In genomic region chr19:40526367-40527014, GRCm38 (mm10) we compare ENCODE assay signal across 21 mouse cellular contexts. TPM values are rescaled to one million over a fixed set of nuclear protein-coding genes. Genes with fewer than 3 reads are reported as not detected.
A peak's percentile ranks its signal among the peaks of the same experiment; 100 is the strongest.
DNase-seq lines count a peak whose midpoint lies in the region; ATAC-seq and TF ChIP-seq lines count a peak whose summit lies in the region.
"Had no signal": no experiment of that assay in that cellular context is flagged by ENCODE, and none has a peak within 500 bp of the region (broad histone marks: within the 10 kb centered on the region; RNA-seq: fewer than 3 reads in every experiment).

No protein-coding gene starts in this region.

- no peak overlapping the region for H3K27ac ChIP-seq in heart, adult 2 months
- H3K27ac ChIP-seq in heart, embryonic 15.5 days, result peak overlapping the region; percentile 5; the same call in 1 of the 2 replicates
- H3K27ac ChIP-seq: embryonic facial prominence, embryonic 13.5 days; forebrain, embryonic 12.5 days; hindbrain, embryonic 10.5 days; hindbrain, embryonic 14.5 days; intestine, embryonic 15.5 days had no signal

- H3K9ac ChIP-seq in heart, adult 2 months (ENCODE audit: low read depth, low read length), result peak overlapping the region; percentile 46; the same call in 1 of the 2 replicates
- H3K9ac ChIP-seq in heart, embryonic 15.5 days, result no peak overlapping the region
- H3K9ac ChIP-seq: embryonic facial prominence, embryonic 13.5 days; forebrain, embryonic 12.5 days; heart, embryonic 12.5 days; hindbrain, embryonic 14.5 days; intestine, embryonic 15.5 days had no signal

- no peak for TF ChIP-seq POLR2A in heart, adult 2 months (IDR thresholded peaks at IDR 0.05; ENCODE audit: insufficient read depth, low read depth, low read length)

- H3K27me3 ChIP-seq in heart, adult 2 months (ENCODE audit: control insufficient read depth, insufficient read depth, low read length), result no peaks in the 10 kb centered on the region
- no peaks in the 10 kb centered on the region for H3K27me3 ChIP-seq in heart, embryonic 15.5 days
- H3K27me3 ChIP-seq: CH12.LX; embryonic facial prominence, embryonic 13.5 days; forebrain, embryonic 12.5 days; heart, embryonic 12.5 days; intestine, embryonic 15.5 days; Patski had no signal

- H3K79me2 ChIP-seq in heart, adult 2 months (replicated peaks; ENCODE audit: control insufficient read depth, insufficient read depth, low read length), result no peaks in the 10 kb centered on the region

- 62% methylated on average over 9 of the region's 9 CpGs for WGBS in heart, adult 2 months
- WGBS in heart, embryonic 15.5 days, result 54% methylated on average over 9 of the region's 9 CpGs

- H3K4me1 ChIP-seq in heart, adult 2 months (ENCODE audit: control insufficient read depth, insufficient read depth, low read length), result peaks cover 2% of the 10 kb centered on the region
- H3K4me1 ChIP-seq in heart, embryonic 15.5 days (replicated peaks), result peaks cover 7% of the 10 kb centered on the region
- H3K4me1 ChIP-seq: embryonic facial prominence, embryonic 13.5 days; forebrain, embryonic 12.5 days; heart, embryonic 12.5 days; hindbrain, embryonic 10.5 days; intestine, embryonic 15.5 days had no signal

- intact Hi-C loops in heart, adult 2 months (cut with DNase I), result no loop called here
- intact Hi-C loops in heart, postnatal 25 days (cut with DNase I), result no loop called here

- TF ChIP-seq CTCF in heart, adult 2 months (IDR thresholded peaks at IDR 0.05), result no peak

- H3K9me3 ChIP-seq in heart, embryonic 15.5 days (replicated peaks), result no peaks in the 10 kb centered on the region
- H3K9me3 ChIP-seq: embryonic facial prominence, embryonic 13.5 days; forebrain, embryonic 12.5 days; heart, embryonic 12.5 days; hindbrain, embryonic 10.5 days; intestine, embryonic 15.5 days had no signal

- H3K36me3 ChIP-seq in heart, adult 2 months (ENCODE audit: control insufficient read depth, insufficient read depth, low read length), result no peaks in the 10 kb centered on the region
- no peaks in the 10 kb centered on the region for H3K36me3 ChIP-seq in heart, embryonic 15.5 days
- H3K36me3 ChIP-seq: embryonic facial prominence, embryonic 13.5 days; forebrain, embryonic 12.5 days; heart, embryonic 12.5 days; hindbrain, embryonic 10.5 days; intestine, embryonic 15.5 days had no signal

- H3K4me2 ChIP-seq in heart, embryonic 15.5 days, result peak overlapping the region; percentile 27
- H3K4me2 ChIP-seq: embryonic facial prominence, embryonic 13.5 days; forebrain, embryonic 12.5 days; heart, embryonic 12.5 days; hindbrain, embryonic 14.5 days; intestine, embryonic 15.5 days had no signal

- TF ChIP-seq EP300 in heart, adult 2 months (IDR thresholded peaks at IDR 0.05; ENCODE audit: insufficient read depth, low read depth, low read length), result no peak

- no peak for ATAC-seq in heart, embryonic 15.5 days (replicated peaks; ENCODE audit: insufficient number of reproducible peaks, insufficient read depth, low FRiP score, low read depth)
- ATAC-seq: activated CD4-positive, CD25-positive, alpha-beta regulatory T cell, adult 4 months; intestine, embryonic 15.5 days; Patski had no signal

- no peak for DNase-seq in heart, adult 2 months
- no peak for DNase-seq in heart, postnatal 25 days (ENCODE audit: low spot score)
- DNase-seq in heart, adult 9 months (ENCODE audit: low spot score in 2 of 2), result no peak
- peak; percentile 48 to 56 for DNase-seq in right cerebral cortex, postnatal 10 days (ENCODE audit: low spot score in 2 of 2)
- DNase-seq in right cerebral cortex, adult 2 months (ENCODE audit: low spot score in 2 of 2), result no peak
- DNase-seq: adrenal gland, postnatal 14 days; cerebellum, adult 18-20 months; cerebellum, adult 9-11 months; cerebellum, postnatal 36 days; gastrocnemius, postnatal 10 days; kidney, adult 18-20 months had no signal

- no peak overlapping the region for H3K4me3 ChIP-seq in heart, adult 2 months
- H3K4me3 ChIP-seq in heart, embryonic 15.5 days, result no peak overlapping the region
- H3K4me3 ChIP-seq: embryonic facial prominence, embryonic 13.5 days; forebrain, embryonic 12.5 days; heart, embryonic 12.5 days; hindbrain, embryonic 10.5 days; intestine, embryonic 15.5 days had no signal

RNA-seq across cellular contexts. Expression of gene Sorbs1, which starts 12.9 kb away (rescaled TPM):
- 100 to 1,000 TPM; 638 to 971 TPM for total RNA-seq in heart, adult 2 months (2021)
- 185 and 253 TPM in 2 replicates for polyA plus RNA-seq in heart, adult 2 months (2012; rRNA removed)
- total RNA-seq in heart, postnatal 25 days (2021), result 100 to 1,000 TPM; 604 to 684 TPM
- polyA plus RNA-seq in heart, embryonic 15.5 days (2015; fragmentation: Nextera tagmentation; extraction: Ambion mirVana), result 103 and 126 TPM in 2 replicates

Comparison
In these comparisons a context has a peak if more than half of its experiments do, and no peak if none do; other contexts are left out.
1. DNase-seq: peak in right cerebral cortex, postnatal 10 days (2 of 2); none in heart, adult 2 months (0 of 2), heart, postnatal 25 days (single experiment), heart, adult 9 months (0 of 2) and right cerebral cortex, adult 2 months (0 of 2).